Mouse (Mus musculus): ENCODE results near the gene Kcnh2. TPM values are rescaled to one million over a fixed set of nuclear protein-coding genes. Genes with fewer than 3 reads are reported as not detected.

Kcnh2 gene
- polyA plus RNA-seq, 1 experiment, result 5.5 TPM

GRCm38 (mm10) chr5:24308621-24309020 is 42.8 kb downstream of the Kcnh2 start:
- WGBS, result 71% methylated on average over 7 of the region's 7 CpGs
- H3K36me3 ChIP-seq (ENCODE audit: control insufficient read depth, insufficient read depth, low read length), result no peaks in the 10 kb centered on the region
- DNase-seq (ENCODE audit: low read depth in 1 of 2, low spot score in 2 of 2), result no peak
- TF ChIP-seq CTCF (IDR thresholded peaks at IDR 0.05; ENCODE audit: extremely low read depth, insufficient read depth, insufficient read length, insufficient replicate concordance) (no peak), POLR2A (IDR thresholded peaks at IDR 0.05; ENCODE audit: low read depth, low read length) (no peak)
- H3K27me3 ChIP-seq (ENCODE audit: control insufficient read depth, insufficient read depth, low read length), result no peaks in the 10 kb centered on the region
- H3K4me1 ChIP-seq (ENCODE audit: control insufficient read depth, insufficient read depth, insufficient read length), result no peaks in the 10 kb centered on the region
- H3K27ac ChIP-seq (ENCODE audit: insufficient read depth, low read length), result no peak overlapping the region
- no peak overlapping the region for H3K4me3 ChIP-seq (ENCODE audit: extremely low read depth, insufficient read depth, insufficient read length)

- H3K27ac ChIP-seq (ENCODE audit: insufficient read depth, low read length), result no peak overlapping the region
- no peaks in the 10 kb centered on the region for H3K36me3 ChIP-seq (ENCODE audit: control insufficient read depth, insufficient read depth, low read length)
- no peaks in the 10 kb centered on the region for H3K4me1 ChIP-seq (ENCODE audit: control insufficient read depth, insufficient read depth, insufficient read length)
- TF ChIP-seq POLR2A (IDR thresholded peaks at IDR 0.05; ENCODE audit: low read depth, low read length) (no peak), CTCF (IDR thresholded peaks at IDR 0.05; ENCODE audit: extremely low read depth, insufficient read depth, insufficient read length, insufficient replicate concordance) (no peak)
- DNase-seq (ENCODE audit: low read depth in 1 of 2, low spot score in 2 of 2), result no peak
- no peak overlapping the region for H3K4me3 ChIP-seq (ENCODE audit: extremely low read depth, insufficient read depth, insufficient read length)
- no peaks in the 10 kb centered on the region for H3K27me3 ChIP-seq (ENCODE audit: control insufficient read depth, insufficient read depth, low read length)
- WGBS, result 72% methylated on average over 5 of the region's 5 CpGs
These were observed 44.2 kb downstream of the Kcnh2 start for GRCm38 (mm10) chr5:24307118-24307777.

DNA sequence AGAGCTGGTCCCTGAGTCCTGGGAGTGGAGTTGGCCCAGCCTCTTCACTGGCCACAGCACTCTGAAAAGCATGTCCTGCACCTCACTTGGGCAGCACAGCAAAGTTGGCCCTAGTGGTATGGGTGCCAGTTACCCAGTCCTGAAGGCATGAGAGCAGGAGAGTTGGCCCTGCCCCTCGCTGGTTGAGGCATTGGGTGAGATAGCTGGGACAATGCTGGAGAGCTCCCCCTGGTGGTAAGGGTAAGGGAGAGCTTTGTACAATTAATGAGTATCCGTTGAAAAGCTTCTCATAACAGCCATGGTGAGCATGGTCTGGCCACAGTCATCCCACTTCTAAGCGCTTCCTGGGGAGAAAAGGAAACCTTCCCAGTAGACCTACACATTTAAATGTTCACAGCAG is 48.2 kb downstream of the Kcnh2 start:
- Histone ChIP-seq H3K27ac (ENCODE audit: insufficient read depth, low read length) (no peak overlapping the region), H3K36me3 (ENCODE audit: control insufficient read depth, insufficient read depth, low read length) (no peaks in the 10 kb centered on the region), H3K4me3 (ENCODE audit: extremely low read depth, insufficient read depth, insufficient read length) (no peak overlapping the region), H3K4me1 (ENCODE audit: control insufficient read depth, insufficient read depth, insufficient read length) (no peaks in the 10 kb centered on the region), H3K27me3 (ENCODE audit: control insufficient read depth, insufficient read depth, low read length) (no peaks in the 10 kb centered on the region)
- 36% methylated on average over 3 of the region's 3 CpGs for WGBS
- TF ChIP-seq POLR2A (IDR thresholded peaks at IDR 0.05; ENCODE audit: low read depth, low read length) (no peak), CTCF (IDR thresholded peaks at IDR 0.05; ENCODE audit: extremely low read depth, insufficient read depth, insufficient read length, insufficient replicate concordance) (peak; percentile 60; the same call in 1 of the 2 replicates)
- peak; percentile 14 to 30 for DNase-seq (ENCODE audit: low read depth in 1 of 2, low spot score in 2 of 2)

- no peak overlapping the region for H3K4me3 ChIP-seq (ENCODE audit: extremely low read depth, insufficient read depth, insufficient read length)
- H3K27ac ChIP-seq (ENCODE audit: insufficient read depth, low read length), result no peak overlapping the region
- WGBS, result 52% methylated on average over 5 of the region's 5 CpGs
These were observed 51.4 kb downstream of the Kcnh2 start for GRCm38 (mm10) chr5:24299845-24300589.

GRCm38 (mm10) chr5:24291954-24292353 is 59.5 kb downstream of the Kcnh2 start:
- WGBS, result 63% methylated on average over 3 of the region's 3 CpGs
- H3K4me1 ChIP-seq (ENCODE audit: control insufficient read depth, insufficient read depth, insufficient read length), result no peaks in the 10 kb centered on the region
- no peak overlapping the region for H3K27ac ChIP-seq (ENCODE audit: insufficient read depth, low read length)
- TF ChIP-seq CTCF (IDR thresholded peaks at IDR 0.05; ENCODE audit: extremely low read depth, insufficient read depth, insufficient read length, insufficient replicate concordance), result no peak
- no peak for TF ChIP-seq POLR2A (IDR thresholded peaks at IDR 0.05; ENCODE audit: low read depth, low read length)
- DNase-seq (ENCODE audit: low read depth in 1 of 2, low spot score in 2 of 2), result no peak
- H3K4me3 ChIP-seq (ENCODE audit: extremely low read depth, insufficient read depth, insufficient read length), result no peak overlapping the region
- no peaks in the 10 kb centered on the region for H3K27me3 ChIP-seq (ENCODE audit: control insufficient read depth, insufficient read depth, low read length)
- H3K36me3 ChIP-seq (ENCODE audit: control insufficient read depth, insufficient read depth, low read length), result no peaks in the 10 kb centered on the region

More at GRCm38 (mm10) chr5:24299845-24300589, 51.4 kb downstream of the Kcnh2 start:
- no peaks in the 10 kb centered on the region for H3K27me3 ChIP-seq (ENCODE audit: control insufficient read depth, insufficient read depth, low read length)
- no peak for DNase-seq (ENCODE audit: low read depth in 1 of 2, low spot score in 2 of 2)
- no peaks in the 10 kb centered on the region for H3K36me3 ChIP-seq (ENCODE audit: control insufficient read depth, insufficient read depth, low read length)
- TF ChIP-seq POLR2A (IDR thresholded peaks at IDR 0.05; ENCODE audit: low read depth, low read length) (no peak), CTCF (IDR thresholded peaks at IDR 0.05; ENCODE audit: extremely low read depth, insufficient read depth, insufficient read length, insufficient replicate concordance) (no peak)
- H3K4me1 ChIP-seq (ENCODE audit: control insufficient read depth, insufficient read depth, insufficient read length), result no peaks in the 10 kb centered on the region

DNA sequence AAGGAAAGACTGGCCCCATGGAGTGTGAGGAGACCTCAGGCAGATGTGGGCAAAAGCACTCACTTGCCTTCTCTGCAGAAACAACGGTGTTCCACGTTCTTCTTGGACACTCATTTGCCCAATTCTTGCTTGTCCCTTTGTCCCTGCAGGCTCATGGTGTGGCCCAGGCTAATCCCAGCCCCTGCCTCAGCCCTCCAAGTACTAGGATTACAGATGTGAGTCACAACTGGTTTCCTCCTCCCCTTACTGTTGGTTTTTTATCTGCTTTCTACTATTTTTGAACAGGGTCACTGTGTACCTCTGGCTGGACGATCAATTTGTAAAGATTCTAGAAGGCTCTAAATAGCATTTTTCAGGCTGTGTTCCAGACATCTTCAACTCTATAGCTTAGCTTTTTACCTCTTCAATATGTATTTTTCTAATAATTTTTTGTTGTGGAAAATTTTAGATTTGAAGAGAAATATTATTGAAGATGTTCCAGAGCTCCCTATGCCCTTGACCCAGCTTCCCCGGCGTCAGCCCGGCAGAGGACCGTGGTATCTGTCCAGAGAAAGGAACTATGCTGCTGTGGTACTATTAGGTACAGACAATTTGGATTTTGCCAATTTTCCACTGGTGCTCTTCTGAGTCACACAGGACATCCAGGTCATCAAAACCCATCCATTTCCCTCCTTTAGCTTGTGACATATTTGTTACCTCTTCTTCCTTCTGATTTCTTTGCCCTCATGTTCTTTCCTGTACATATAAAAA is 65.0 kb downstream of the Kcnh2 start:
- no peak for TF ChIP-seq POLR2A (IDR thresholded peaks at IDR 0.05; ENCODE audit: low read depth, low read length)
- no peaks in the 10 kb centered on the region for H3K36me3 ChIP-seq (ENCODE audit: control insufficient read depth, insufficient read depth, low read length)
- no peaks in the 10 kb centered on the region for H3K27me3 ChIP-seq (ENCODE audit: control insufficient read depth, insufficient read depth, low read length)
- H3K27ac ChIP-seq (ENCODE audit: insufficient read depth, low read length), result no peak overlapping the region
- no peaks in the 10 kb centered on the region for H3K4me1 ChIP-seq (ENCODE audit: control insufficient read depth, insufficient read depth, insufficient read length)
- no peak for DNase-seq (ENCODE audit: low read depth in 1 of 2, low spot score in 2 of 2)
- no peak overlapping the region for H3K4me3 ChIP-seq (ENCODE audit: extremely low read depth, insufficient read depth, insufficient read length)
- WGBS, result 77% methylated on average over 7 of the region's 7 CpGs

Measured in spleen, adult 2 months (tissue).